Mouse (Mus musculus) cerebellum, postnatal 14 days (tissue): Measurements from ENCODE around the gene Timm23.
"Not testable (repeated sequence)": the region's sequence is repeated elsewhere in the genome, so short reads cannot be mapped to it uniquely, and the experiment has no call there.

Experiments
- DNase-seq, 2 experiments: peaks; one replicate each; pipeline ENCODE4 v3.0.0; 2021; ENCODE audit warnings: mixed read lengths in 2 of 2

The Timm23 gene

GRCm38 (mm10) chr14:32164173-32165051, 37.3 kb downstream of the Timm23 start:
- no peak for DNase-seq

- no peak for DNase-seq
These were observed 38.4 kb downstream of the Timm23 start for GRCm38 (mm10) chr14:32163203-32163888.

- no peak for DNase-seq
These were observed 39.5 kb downstream of the Timm23 start for GRCm38 (mm10) chr14:32162231-32162630.

GRCm38 (mm10) chr14:32161090-32161885, 40.4 kb downstream of the Timm23 start:
- no peak for DNase-seq

- no peak for DNase-seq
These were observed 41.1 kb downstream of the Timm23 start for GRCm38 (mm10) chr14:32160563-32160962.

GRCm38 (mm10) chr14:32159690-32160246, 41.9 kb downstream of the Timm23 start, which contains the start of gene Ncoa4:
Gene Ncoa4, plus strand, starts transcription at chr14:32159865.
- peak; percentile 99 for DNase-seq

GRCm38 (mm10) chr14:32159150-32159670, 42.5 kb downstream of the Timm23 start:
- no peak for DNase-seq

- no peak for DNase-seq
These were observed 46.9 kb downstream of the Timm23 start for GRCm38 (mm10) chr14:32154758-32155157.

- DNase-seq: peak in 1 of 2 experiments; percentile 41
These were observed 48.5 kb downstream of the Timm23 start for GRCm38 (mm10) chr14:32153156-32153555.

- peak in 1 of 2 experiments; percentile 9 for DNase-seq
These were observed 49.3 kb downstream of the Timm23 start for GRCm38 (mm10) chr14:32152243-32152965.

GRCm38 (mm10) chr14:32150872-32151271, 50.8 kb downstream of the Timm23 start:
- DNase-seq: no peak

GRCm38 (mm10) chr14:32146578-32146977, 55.1 kb downstream of the Timm23 start:
- no peak for DNase-seq

- DNase-seq: no peak
These were observed 55.7 kb downstream of the Timm23 start for GRCm38 (mm10) chr14:32145809-32146511.

GRCm38 (mm10) chr14:32145401-32145800, 56.3 kb downstream of the Timm23 start:
- no peak for DNase-seq

- no peak for DNase-seq
These were observed 57.0 kb downstream of the Timm23 start for GRCm38 (mm10) chr14:32144734-32145133.

GRCm38 (mm10) chr14:32141723-32142122, 60.0 kb downstream of the Timm23 start, which contains the start of gene Msmb:
Gene Msmb, plus strand, starts transcription at chr14:32142023.
- no peak for DNase-seq

- no peak for DNase-seq
These were observed 61.2 kb downstream of the Timm23 start for GRCm38 (mm10) chr14:32140359-32140965.

- not testable (repeated sequence) for DNase-seq
These were observed 65.2 kb downstream of the Timm23 start for GRCm38 (mm10) chr14:32136467-32136866.

GRCm38 (mm10) chr14:32134293-32134692, 67.4 kb downstream of the Timm23 start:
- DNase-seq: no peak

GRCm38 (mm10) chr14:32131836-32132235, 69.9 kb downstream of the Timm23 start:
- DNase-seq: no peak
